Mouse (Mus musculus) hindbrain, postnatal 0 days (tissue): ENCODE data around the gene Lax1. TPM values are rescaled to one million over a fixed set of nuclear protein-coding genes. Genes with fewer than 3 reads are reported as not detected.
A peak's percentile ranks its signal among the peaks of the same experiment; 100 is the strongest.
"Not testable (repeated sequence)": the region's sequence is repeated elsewhere in the genome, so short reads cannot be mapped to it uniquely, and the experiment has no call there.

ENCODE experiments used
- ATAC-seq: fragments of 200-750 bp; cut with Nextera tagmentation; 2 replicates; pipeline ENCODE4 v1.8.0; 2017; ENCODE audit warnings: mild to moderate bottlenecking, moderate TSS enrichment, moderate library complexity
- DNase-seq: peaks from one replicate; pipeline ENCODE4 v3.0.0-alpha.2; 2015; ENCODE audit warnings: low spot score
- H3K27ac ChIP-seq: fragments of 300-500 bp; sonication (generic); 2 replicates; pipeline ENCODE4 v1.5.1; 2014; ENCODE audit warnings: mild to moderate bottlenecking
- H3K27me3 ChIP-seq: fragments of 300-500 bp; sonication (generic); 2 replicates; pipeline ENCODE4 v1.6.1; 2014; ENCODE audit warnings: low read length, mixed read lengths; ENCODE audit not compliant: insufficient read depth
- H3K36me3 ChIP-seq: fragments of 300-500 bp; sonication (generic); 2 replicates; pipeline ENCODE4 v1.6.1; 2014; ENCODE audit warnings: low read length, mixed read lengths; ENCODE audit not compliant: insufficient read depth
- H3K4me1 ChIP-seq: fragments of 300-500 bp; sonication (generic); 2 replicates; pipeline ENCODE4 v1.6.1; 2014; ENCODE audit warnings: antibody characterized with exemption, low read length, mixed read lengths; ENCODE audit not compliant: insufficient read depth
- H3K4me2 ChIP-seq: fragments of 300-500 bp; sonication (generic); 2 replicates; pipeline ENCODE4 v1.6.1; 2014; ENCODE audit warnings: low read depth, mild to moderate bottlenecking, low read length, moderate library complexity, mixed read lengths
- H3K4me3 ChIP-seq: fragments of 300-500 bp; sonication (generic); 2 replicates; pipeline ENCODE4 v1.5.1; 2014; ENCODE audit warnings: low read length
- H3K9ac ChIP-seq: fragments of 300-500 bp; sonication (generic); replicated peaks from 2 replicates; pipeline ENCODE4 v1.6.1; 2014; ENCODE audit warnings: mild to moderate bottlenecking, low read length, moderate library complexity, mixed read lengths
- H3K9me3 ChIP-seq: fragments of 300-500 bp; sonication (generic); 2 replicates; pipeline ENCODE4 v1.6.1; 2016; ENCODE audit warnings: low read length, mixed read lengths
- CTCF ChIP-seq: IDR thresholded peaks from 2 replicates; pipeline ENCODE4 v1.5.1; 2016; ENCODE audit warnings: antibody characterized with exemption, control low read depth, low read depth
- WGBS: fragments of 180-500 bp; shearing (Covaris S2); extraction: QIAGEN DNeasy Blood & Tissue Kit; methylation state at CpG from one replicate; pipeline ENCODE4 v1.1.7; 2014; 5-methylcytosine and 5-hydroxymethylcytosine counted together
- polyA plus RNA-seq: library from polyadenylated mRNA; unstranded; fragments of >200 nt; fragmentation: Nextera tagmentation; extraction: Ambion mirVana; gene quantifications from 2 replicates; pipeline ENCODE4 v1.2.1, GENCODE M21; 2015
- total RNA-seq: library from RNA; depleted of rRNA; stranded (reverse); fragments of >200 nt; gene quantifications from 2 replicates; pipeline ENCODE4 v1.2.3, GENCODE M21; 2014

Lax1 gene
- total and polyA plus RNA-seq, 2 experiments from 2014 or later: 0.08 to 0.10 TPM

DNA sequence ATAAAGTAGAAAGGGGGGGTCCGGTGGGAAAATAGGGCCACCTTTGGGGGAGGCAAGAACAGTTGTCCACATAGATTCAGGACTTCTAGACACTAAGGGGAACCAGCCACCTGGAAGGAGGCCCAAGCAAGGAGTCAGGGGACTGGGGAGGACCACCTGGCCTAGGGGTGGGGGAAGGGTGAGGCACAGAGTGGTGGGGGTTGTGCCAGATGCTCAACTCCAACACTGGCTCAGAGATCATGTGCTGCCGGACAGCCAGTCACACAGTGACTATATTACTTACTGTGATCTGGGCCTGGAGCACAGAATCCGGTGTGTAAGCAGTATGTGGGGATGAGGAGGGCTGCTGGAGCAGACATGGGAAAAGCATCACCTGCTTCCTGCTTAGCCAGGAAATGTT is 19.4 kb upstream of the Lax1 start:
- Histone ChIP-seq H3K4me3 (no peak overlapping the region), H3K4me2 (no peak overlapping the region), H3K9ac (no peak overlapping the region), H3K27me3 (no peaks in the 10 kb centered on the region), H3K27ac (no peak overlapping the region), H3K4me1 (no peaks in the 10 kb centered on the region), H3K36me3 (peaks cover 8% of the 10 kb centered on the region; the same call in 1 of the 2 replicates), H3K9me3 (no peaks in the 10 kb centered on the region)
- WGBS: 77% methylated on average over 3 of the region's 3 CpGs
- ATAC-seq (peak; percentile 24; the same call in 1 of the 2 replicates), DNase-seq (no peak)
- TF ChIP-seq CTCF: no peak

DNA sequence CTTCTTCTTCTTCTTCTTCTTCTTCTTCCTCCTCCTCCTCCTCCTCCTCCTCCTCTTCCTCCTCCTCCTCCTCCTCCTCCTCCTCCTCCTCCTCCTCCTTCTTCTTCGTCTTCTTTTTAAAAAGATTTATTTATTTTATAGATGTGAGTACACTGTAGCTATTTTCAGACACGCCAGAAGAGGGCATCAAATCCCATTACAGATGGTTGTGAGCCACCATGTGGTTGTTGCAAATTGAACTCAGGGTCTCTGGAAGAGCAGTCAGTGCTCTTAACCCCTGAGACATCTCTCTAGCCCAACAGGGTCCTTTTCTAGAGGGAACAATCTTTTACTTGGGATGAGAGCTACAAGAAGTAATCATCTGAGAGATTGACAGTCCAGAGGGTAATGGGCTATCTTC is 11.9 kb upstream of the Lax1 start:
- not testable (repeated sequence) for H3K4me3 ChIP-seq, H3K9ac ChIP-seq, H3K9me3 ChIP-seq, H3K4me1 ChIP-seq, H3K27ac ChIP-seq, H3K36me3 ChIP-seq, ATAC-seq, H3K4me2 ChIP-seq, H3K27me3 ChIP-seq, DNase-seq
- whole genome bisulfite sequencing: 22% methylated on average over 1 of the region's 2 CpGs
- peak; percentile 44; the same call in 1 of the 2 replicates for TF ChIP-seq CTCF

DNA sequence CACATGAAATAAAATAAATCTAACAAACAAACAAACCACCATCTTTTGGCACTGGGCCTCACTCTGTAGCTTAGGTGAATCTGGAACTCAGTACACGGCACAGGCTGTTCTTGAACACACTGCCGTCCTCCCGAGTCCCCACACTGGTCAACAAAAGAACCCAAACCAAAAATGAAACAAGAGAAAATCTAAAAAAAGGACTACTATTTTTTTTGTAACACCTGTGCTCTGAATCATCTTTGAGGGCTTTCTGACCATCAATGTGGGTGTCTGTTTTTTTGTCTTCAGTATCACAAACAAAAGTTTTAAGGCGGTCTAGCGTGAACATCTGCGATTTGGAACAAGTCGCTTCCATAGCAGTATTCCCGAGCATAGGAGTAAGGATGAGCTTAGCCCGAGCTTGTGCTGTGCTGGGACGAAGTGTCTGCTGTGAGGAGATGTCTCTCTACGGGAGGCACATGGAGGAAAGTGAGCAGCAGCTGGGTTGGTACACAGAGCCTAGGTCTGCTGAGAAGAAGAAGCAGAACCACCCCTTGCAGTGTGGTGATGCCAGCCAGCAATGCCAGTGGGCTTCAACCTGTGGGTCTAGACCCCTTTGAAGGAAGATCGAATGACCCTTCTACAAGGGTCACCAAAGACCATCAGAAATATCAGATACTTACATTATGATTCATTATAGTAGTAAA is 8.2 kb upstream of the Lax1 start:
- TF ChIP-seq CTCF: no peak
- ATAC-seq (no peak), DNase-seq (no peak)
- no peak overlapping the region for H3K4me3 ChIP-seq
- H3K9ac ChIP-seq: no peak overlapping the region
- H3K36me3 ChIP-seq: no peaks in the 10 kb centered on the region
- no peak overlapping the region for H3K27ac ChIP-seq
- H3K4me2 ChIP-seq: no peak overlapping the region
- 94% methylated on average over 12 of the region's 12 CpGs for WGBS
- no peaks in the 10 kb centered on the region for H3K27me3 ChIP-seq
- no peaks in the 10 kb centered on the region for H3K9me3 ChIP-seq
- no peaks in the 10 kb centered on the region for H3K4me1 ChIP-seq

DNA sequence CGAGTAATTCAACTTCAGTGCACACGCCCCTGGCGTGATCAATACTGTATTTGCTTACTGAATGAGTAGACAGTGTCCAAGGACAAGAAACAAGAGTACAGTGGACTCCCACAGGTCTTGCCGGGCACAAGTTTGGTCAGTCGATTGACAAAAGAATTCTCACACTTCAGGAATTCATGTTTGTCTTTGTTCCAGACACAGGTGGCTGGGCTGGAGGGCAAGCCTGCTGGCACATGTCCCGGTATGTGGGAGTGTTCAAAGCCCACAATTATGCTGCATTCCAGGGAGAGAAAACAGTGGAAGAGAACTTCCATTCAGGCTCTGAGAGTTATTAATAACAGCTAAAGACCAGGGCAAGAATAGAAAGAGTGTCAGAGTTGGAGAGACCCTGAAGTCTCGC is 6.0 kb upstream of the Lax1 start:
- no peaks in the 10 kb centered on the region for H3K36me3 ChIP-seq
- TF ChIP-seq CTCF: no peak
- DNase-seq: peak; percentile 4

GRCm38 (mm10) chr1:133694876-133695275 is 5.0 kb upstream of the Lax1 start:
- 91% methylated on average over 1 of the region's 1 CpGs for WGBS
- no peak overlapping the region for H3K27ac ChIP-seq
- no peak for TF ChIP-seq CTCF
- H3K9ac ChIP-seq: no peak overlapping the region
- no peaks in the 10 kb centered on the region for H3K4me1 ChIP-seq
- no peaks in the 10 kb centered on the region for H3K9me3 ChIP-seq
- ATAC-seq (no peak), DNase-seq (no peak)
- H3K4me3 ChIP-seq: no peak overlapping the region
- H3K27me3 ChIP-seq: no peaks in the 10 kb centered on the region
- H3K36me3 ChIP-seq: no peaks in the 10 kb centered on the region
- H3K4me2 ChIP-seq: no peak overlapping the region

More for the DNA sequence above, 6.0 kb upstream of the Lax1 start:
- Histone ChIP-seq H3K4me3 (no peak overlapping the region), H3K9ac (no peak overlapping the region), H3K4me1 (no peaks in the 10 kb centered on the region), H3K27ac (no peak overlapping the region), H3K4me2 (no peak overlapping the region), H3K27me3 (no peaks in the 10 kb centered on the region), H3K9me3 (no peaks in the 10 kb centered on the region)
- ATAC-seq: no peak
- 18% methylated on average over 7 of the region's 7 CpGs for WGBS

DNA sequence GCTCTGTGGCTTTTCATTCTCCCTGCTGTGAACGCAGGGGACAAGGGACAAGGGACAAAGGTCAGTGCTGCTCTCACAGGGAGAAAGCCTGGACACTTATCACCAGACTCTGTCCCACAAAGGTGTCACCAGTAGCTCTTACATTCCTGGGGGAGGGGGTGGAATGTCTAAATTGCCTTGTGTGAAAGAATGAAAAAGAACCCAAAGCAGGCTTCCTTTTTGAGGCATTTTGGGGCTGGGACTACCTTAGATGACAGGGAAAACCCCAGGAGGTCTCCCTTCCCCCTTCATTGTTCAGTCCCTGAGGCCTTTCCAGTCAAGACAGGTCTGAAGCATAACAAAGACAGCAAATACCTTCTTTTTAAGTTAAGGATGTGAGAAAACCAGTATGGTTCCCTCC is 4.4 kb upstream of the Lax1 start:
- H3K9ac ChIP-seq: no peak overlapping the region
- TF ChIP-seq CTCF: no peak
- H3K4me2 ChIP-seq: no peak overlapping the region
- H3K4me3 ChIP-seq: no peak overlapping the region
- H3K27me3 ChIP-seq: no peaks in the 10 kb centered on the region
- no peak for ATAC-seq
- no peaks in the 10 kb centered on the region for H3K4me1 ChIP-seq
- 16% methylated on average over 1 of the region's 1 CpGs for WGBS
- DNase-seq: no peak
- H3K36me3 ChIP-seq: no peaks in the 10 kb centered on the region
- H3K9me3 ChIP-seq: no peaks in the 10 kb centered on the region
- H3K27ac ChIP-seq: no peak overlapping the region

- ATAC-seq: no peak
Observed at GRCm38 (mm10) chr1:133693536-133694114, 3.7 kb upstream of the Lax1 start.

More at GRCm38 (mm10) chr1:133693536-133694114, 3.7 kb upstream of the Lax1 start:
- H3K36me3 ChIP-seq: no peaks in the 10 kb centered on the region
- no peak overlapping the region for H3K4me3 ChIP-seq
- no peaks in the 10 kb centered on the region for H3K4me1 ChIP-seq
- H3K9ac ChIP-seq: no peak overlapping the region
- no peaks in the 10 kb centered on the region for H3K9me3 ChIP-seq
- 75% methylated on average over 11 of the region's 11 CpGs for WGBS
- no peak overlapping the region for H3K4me2 ChIP-seq
- TF ChIP-seq CTCF: no peak
- no peak overlapping the region for H3K27ac ChIP-seq
- H3K27me3 ChIP-seq: no peaks in the 10 kb centered on the region
- no peak for DNase-seq
